Mouse (Mus musculus) megakaryocyte, embryonic 14.5 days (primary cell): ENCODE measurements around the gene Xirp1.

Experiments used
- FLI1 ChIP-seq: IDR thresholded peaks from 2 replicates; pipeline ENCODE4 v1.6.1; 2012; ENCODE audit warnings: low read length, inconsistent platforms, mixed read lengths
- GATA1 ChIP-seq: IDR thresholded peaks from 3 replicates; pipeline ENCODE4 v1.6.1; 2012; ENCODE audit warnings: mixed read lengths, low read length, inconsistent platforms, borderline replicate concordance

GRCm38 (mm10) chr9:119993092-119993844 is 30.1 kb downstream of the Xirp1 start:
- TF ChIP-seq GATA1 (no peak), FLI1 (no peak)
